Mouse (Mus musculus) adrenal gland, adult (tissue): ENCODE measurements around the gene Fam71a.

Experiments
- DNase-seq, 2 experiments: peaks; one replicate each; pipeline ENCODE4 v3.0.0; 2022 to 2023; ENCODE audit warnings: low spot score in 1 of 2; ENCODE audit not compliant: inconsistent age in 2 of 2

The Fam71a gene

GRCm38 (mm10) chr1:191125811-191126638, 38.6 kb downstream of the Fam71a start:
- peak; percentile 64 to 86 for DNase-seq

GRCm38 (mm10) chr1:191124288-191124687, 40.3 kb downstream of the Fam71a start:
- no peak for DNase-seq

- no peak for DNase-seq
Measured at GRCm38 (mm10) chr1:191123696-191124095, 40.9 kb downstream of the Fam71a start.

- DNase-seq: no peak
Measured at GRCm38 (mm10) chr1:191122744-191123143, 41.9 kb downstream of the Fam71a start.

DNA sequence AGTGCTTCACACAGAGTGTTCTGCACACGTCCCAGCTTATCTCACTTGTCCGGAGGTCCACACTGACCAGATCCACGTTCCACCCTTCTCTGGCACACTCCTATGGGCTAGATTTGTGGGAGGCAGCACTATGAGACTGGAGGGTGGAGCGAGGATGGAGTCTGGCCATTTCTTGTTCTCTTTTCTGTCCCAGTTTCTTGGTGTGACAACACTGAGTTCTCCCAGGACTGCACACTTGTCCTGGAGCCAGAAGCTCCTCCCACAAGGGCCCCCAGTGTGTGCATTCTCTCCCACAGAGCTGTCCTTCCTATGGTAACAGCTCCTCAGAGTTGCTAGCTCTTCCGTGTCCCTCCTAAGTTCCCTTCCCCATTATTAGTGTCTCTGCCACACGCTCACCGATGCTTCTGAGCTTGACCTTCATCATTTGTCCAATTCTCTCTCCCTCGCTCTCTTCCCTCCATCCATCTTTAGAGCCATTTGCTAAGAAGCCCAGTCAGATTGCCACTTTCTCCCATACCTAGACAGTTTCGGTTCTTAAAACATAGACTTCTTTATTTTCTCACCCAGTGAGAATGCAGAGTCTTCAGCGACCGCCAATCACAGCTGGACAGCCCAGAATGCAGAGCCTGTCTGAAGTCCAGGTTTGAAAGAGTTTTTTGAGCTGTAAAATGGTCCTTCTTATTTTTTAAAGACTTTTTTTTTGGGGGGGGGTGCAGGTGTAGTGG, 48.9 kb downstream of the Fam71a start:
- DNase-seq: peak in 1 of 2 experiments; percentile 24

GRCm38 (mm10) chr1:191114868-191115267, 49.7 kb downstream of the Fam71a start:
- no peak for DNase-seq
